Mouse (Mus musculus) cerebral cortex, adult 2 months (tissue): ENCODE measurements around the gene Atf7ip2.

Source experiments
- WGBS: fragments of 180-500 bp; shearing (Covaris S2); methylation state at CpG from one replicate; pipeline ENCODE4 v1.1.7; 2018; 5-methylcytosine and 5-hydroxymethylcytosine counted together

Atf7ip2 gene

GRCm38 (mm10) chr16:10297696-10298644, 105.5 kb downstream of the Atf7ip2 start:
- 69% methylated on average over 10 of the region's 10 CpGs for WGBS

- 71% methylated on average over 8 of the region's 8 CpGs for WGBS
Measured at GRCm38 (mm10) chr16:10299637-10300036, 107.1 kb downstream of the Atf7ip2 start.

DNA sequence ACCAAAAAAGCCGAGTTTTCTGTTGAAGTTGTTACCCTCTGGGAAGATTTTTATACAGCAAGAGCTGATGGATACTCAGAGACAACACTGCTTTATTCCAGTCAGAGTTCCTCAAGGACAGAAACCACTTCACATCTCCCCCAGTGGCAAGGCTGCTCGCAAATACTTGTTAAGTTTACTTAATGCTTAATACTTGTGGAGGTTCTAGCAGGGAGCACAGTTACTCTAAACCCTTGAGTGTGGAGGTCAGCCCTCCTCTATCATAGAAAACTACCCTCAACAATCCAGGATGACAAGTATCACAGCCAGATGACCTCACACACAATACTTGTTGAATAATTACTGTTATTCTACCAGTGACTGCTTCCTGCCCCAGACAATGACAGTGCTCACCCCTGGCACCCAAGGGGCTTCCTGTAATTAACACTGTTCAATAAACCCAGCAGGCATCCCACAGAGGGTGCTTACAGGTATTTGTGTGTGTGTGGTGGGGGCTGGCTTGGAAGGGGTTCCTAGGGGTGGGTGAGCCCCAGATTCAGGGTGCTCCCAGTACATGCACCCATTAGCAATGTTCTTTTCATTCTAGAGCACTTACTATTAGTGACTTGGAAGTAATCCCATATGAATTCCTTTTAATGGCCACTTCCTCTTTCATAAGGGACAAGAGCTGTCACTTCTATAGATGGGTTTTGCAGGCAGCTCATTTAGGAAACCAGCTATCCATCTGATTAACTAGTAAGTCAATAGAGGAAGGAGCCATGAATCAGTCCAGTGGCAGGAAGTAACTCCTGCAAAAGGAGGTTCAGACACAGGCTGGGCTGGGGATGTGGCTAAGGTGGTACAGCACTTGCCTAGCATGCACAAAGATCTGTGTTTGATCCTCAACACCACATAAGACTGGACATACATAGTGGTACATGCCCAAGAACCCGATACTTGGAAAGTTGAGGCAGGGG, 108.0 kb downstream of the Atf7ip2 start:
- 85% methylated on average over 3 of the region's 3 CpGs for WGBS
